Mouse (Mus musculus) thymus, postnatal 36 days (tissue): ENCODE measurements around the gene Arpc4.

Source experiments
- DNase-seq, 2 experiments: peaks; one replicate each; pipeline ENCODE4 v3.0.0; 2022; ENCODE audit warnings: mixed read lengths in 2 of 2

Gene Arpc4

DNA sequence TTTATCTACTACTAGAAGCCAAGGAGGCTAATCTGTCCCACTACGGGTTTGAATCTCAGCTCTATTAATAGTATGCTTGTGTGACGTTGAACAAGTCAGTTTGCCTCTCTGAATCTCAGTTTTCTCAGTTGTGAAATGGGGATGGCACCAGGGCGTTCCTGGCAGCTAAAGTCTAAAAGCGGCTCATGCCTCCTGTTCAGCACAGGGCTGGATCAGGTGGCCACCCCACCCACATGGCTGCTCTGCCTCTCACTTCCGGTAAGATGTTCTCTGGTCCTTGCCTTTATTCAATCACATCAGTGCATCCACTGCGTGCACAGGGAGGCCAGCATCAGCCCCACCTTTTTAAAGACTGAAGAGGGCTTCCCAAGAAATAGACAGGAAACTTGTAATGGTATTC, 27.6 kb downstream of the Arpc4 start:
- DNase-seq: no peak

DNA sequence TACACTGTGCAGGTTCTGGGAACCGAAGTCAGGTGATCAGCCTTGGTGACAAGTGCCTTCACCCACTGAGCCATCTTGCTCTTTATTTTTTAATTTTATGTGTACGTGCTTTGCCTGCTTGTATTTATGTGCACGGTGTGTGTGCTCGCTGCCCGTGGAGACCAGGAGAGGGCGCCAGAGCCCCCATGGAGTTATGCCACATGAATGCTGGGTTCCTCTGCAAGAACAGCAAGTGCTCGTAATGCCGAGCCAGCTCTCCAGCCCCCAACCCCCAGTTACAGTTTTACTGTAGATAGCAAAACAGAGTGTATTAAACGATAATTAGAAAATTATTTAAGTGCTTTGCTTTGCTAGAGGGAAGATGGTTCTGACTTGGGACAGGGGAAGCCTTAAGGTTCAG, 28.8 kb downstream of the Arpc4 start:
- peak in 1 of 2 experiments; percentile 18 for DNase-seq

DNA sequence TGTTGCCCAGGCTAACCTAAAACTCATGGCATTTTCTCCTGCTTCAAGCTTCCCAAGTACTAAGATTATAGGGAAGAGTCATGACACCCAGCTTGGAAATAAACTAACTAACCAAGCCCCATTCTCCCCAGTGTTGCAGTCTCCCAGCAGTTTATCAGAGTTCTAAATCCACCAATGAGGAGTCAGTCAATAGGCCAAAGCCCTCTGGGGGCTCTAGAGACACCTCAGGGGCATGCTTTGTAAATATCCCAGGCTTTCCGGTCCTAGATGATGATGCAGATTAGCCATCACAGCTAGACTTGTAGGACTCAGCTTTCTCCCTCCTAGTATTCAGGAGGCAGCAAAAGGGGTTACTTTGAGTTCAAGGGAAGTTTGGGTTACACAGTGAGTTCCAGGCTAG, 32.1 kb downstream of the Arpc4 start:
- DNase-seq: no peak

DNA sequence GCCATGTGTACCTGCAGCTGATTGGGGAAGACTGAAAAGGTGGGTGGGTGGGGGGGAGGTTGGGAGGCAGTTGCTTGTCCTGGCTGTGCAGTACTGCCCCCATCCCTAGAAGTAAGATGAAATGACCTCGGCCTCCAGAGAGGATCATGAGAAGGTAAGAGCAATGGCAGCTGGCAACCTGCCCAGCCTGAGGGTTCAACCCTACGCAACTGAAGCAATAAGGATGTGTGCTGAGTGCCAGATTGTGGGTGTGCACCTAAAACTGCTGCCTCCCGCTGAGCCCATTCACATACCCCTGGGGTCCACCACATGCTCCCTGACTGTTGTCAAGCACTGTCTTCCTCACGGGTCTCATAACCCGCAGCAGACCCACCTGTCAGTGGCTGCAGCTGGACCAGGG, 38.5 kb downstream of the Arpc4 start:
- DNase-seq: no peak

DNA sequence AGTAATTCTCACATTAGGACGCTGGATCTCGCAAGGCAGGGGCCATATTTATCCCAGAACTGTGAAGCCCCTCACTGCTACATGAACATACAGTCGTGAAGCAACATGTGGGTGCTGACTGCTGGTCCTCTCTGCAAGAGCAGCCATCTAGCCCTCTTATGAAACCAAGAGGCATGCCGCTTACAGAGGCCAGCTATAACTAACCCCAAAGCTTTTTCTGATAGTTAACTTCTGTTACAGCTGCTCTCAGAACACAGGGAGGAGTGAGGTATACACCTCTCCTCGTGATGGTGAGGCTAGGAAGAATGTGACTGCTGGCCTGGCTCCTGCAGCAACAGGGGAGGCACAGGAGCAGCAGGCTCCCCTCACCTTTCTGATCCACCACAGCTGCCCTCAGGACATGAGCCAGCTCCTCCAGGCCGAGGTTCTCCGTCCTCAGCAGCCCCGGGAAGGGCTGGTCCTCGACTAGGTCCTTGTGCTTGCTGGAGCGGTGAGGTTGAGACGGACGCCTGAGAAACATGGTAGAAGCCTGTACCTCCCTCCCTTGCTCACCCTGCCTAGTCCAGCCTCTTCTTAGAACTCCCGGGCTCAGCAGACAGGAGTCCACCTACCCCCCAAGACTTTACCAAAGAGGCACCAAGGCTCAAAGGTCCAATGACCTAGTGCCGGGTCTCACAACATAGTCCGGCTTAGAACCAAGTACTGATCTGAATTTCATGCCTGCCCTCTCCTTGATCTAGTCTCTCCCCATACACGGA, 40.7 kb downstream of the Arpc4 start:
- peak in 1 of 2 experiments; percentile 36 for DNase-seq

DNA sequence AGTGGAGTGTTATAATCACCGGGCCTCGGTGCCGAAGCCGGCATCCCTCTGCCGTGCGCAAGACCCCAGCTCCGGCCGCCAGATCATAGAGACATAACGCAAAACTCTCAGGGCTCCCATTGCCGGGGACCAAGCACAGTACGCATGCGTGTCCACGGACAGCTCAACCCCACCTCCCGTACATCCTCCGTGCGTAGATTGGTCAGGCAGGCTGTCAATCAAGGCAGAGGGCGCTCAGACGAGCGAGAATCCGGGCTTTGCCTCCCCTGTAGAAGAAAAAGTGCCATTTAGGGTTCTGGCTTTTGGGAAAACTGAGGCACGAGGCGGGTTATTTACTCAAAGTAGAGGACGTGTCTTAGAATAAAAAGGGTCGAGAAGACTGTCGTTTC, 41.3 kb downstream of the Arpc4 start, which contains the start of gene Rpusd3:
Gene Rpusd3, minus strand, starts transcription at position 142 of the 389 bp plus-strand sequence.
- peak; percentile 98 to 99 for DNase-seq

DNA sequence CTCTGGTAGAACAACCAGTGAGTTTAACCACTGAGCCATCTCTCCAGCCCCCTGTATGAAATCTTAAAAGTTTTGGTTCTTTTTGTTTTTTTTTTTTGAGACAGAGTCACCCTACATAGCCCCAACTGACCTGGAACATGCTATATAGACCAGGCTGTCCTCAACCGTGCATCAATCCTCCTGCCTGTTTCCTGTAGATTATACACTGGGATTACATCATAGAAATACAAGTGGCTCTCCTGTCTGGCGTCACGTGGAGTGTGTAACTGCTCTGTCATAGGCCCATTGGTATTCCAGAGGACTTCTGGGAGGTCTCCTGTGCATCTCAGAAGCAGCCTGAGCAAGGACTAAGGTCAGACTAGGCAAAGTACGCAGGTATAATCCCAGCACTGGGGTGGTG, 45.1 kb downstream of the Arpc4 start:
- no peak for DNase-seq

DNA sequence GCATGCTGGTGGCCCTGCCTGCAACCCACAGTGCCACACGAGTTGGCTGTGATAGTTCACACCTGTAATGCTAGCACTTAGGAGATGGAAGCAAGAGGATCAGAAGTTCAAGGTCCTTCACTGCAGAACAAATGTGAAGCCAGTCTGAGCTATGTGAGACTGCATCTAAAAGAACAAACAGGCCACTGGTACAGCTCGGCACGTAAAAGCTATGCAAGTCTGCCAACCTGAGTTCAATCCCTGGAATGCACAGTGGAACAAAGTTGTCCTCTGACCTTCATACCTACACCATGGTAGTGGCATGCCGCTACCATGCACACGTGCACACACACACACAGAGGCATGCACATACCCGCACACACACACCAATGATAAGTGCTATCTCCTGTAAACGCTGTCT, 46.3 kb downstream of the Arpc4 start:
- DNase-seq: no peak

DNA sequence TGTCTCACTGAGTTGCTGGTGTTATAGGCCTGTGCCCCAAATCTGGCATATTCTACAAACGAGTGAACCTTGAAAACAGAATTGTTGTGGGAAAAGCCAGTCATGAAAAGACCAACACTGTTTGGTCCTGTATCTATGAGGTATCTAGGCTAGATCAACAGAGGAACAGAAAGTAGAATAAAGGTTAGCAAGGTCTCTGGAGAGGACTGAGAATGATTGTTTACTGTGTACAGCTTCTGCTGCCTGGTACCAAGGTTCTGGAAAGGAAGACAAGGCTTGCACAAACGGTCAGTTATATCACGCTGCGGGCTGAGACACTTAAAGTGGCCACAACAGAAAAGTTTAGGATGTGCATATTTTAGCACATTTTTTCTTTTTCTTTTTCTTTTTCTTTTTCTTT, 48.8 kb downstream of the Arpc4 start:
- DNase-seq: no peak

DNA sequence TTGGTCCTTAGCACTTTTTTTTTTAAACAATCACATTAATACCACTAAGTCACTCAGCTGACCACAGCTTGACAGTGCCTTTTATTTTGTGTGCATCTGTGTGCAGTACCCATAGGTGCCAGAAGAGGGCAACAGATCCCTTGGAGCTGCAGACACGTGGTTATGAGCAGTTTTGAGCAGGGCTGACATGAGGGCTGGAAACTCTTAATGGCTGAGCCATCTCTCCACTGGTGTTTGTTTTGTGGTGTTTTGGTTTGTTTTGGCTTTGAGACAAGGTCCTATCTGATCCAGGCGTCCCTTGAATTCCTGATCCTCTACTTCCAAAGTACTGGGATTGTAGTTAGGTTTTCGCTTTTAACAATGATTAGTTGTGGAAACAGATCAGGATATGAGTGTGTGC, 49.5 kb downstream of the Arpc4 start:
- DNase-seq: peak; percentile 49 to 57

DNA sequence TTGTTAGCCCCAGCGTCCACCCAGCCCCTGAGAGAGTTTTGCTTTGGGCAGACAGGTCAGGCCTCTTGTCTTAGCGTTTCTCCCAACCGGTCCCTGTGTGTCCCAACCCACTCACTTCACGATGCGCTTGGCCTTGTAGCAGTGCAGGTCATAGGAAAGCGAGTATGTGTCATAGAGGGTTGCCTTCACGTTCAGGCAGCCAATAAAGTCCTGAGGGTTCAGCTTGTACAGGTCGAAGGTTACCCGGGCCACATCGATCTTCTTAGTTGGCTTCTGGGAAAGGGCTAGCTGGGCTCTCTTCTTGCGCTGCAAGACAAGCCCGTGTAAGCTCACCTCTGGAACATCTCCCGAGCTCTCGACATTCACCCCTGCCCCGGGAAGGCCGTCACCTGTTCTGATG, 50.1 kb downstream of the Arpc4 start:
- DNase-seq: no peak

DNA sequence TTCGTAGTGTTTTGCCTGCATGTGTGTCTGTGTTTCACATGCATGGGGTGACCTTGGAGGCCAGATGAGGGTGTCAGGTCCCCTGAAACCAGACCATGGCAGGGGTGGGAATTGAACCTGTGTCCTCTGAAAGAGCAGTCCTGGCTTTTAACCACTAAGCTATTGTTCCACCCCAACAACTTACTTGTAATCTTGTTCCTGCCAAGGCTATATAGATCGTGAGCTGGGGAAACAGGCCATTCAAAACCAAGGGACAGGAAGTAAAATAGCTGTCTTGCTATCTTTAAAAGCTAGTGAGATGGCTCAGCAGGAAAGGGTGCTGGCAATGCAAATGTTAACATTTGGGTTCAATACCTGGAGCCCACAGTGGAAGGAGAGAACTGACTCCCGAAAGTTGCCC, 52.0 kb downstream of the Arpc4 start:
- DNase-seq: no peak

DNA sequence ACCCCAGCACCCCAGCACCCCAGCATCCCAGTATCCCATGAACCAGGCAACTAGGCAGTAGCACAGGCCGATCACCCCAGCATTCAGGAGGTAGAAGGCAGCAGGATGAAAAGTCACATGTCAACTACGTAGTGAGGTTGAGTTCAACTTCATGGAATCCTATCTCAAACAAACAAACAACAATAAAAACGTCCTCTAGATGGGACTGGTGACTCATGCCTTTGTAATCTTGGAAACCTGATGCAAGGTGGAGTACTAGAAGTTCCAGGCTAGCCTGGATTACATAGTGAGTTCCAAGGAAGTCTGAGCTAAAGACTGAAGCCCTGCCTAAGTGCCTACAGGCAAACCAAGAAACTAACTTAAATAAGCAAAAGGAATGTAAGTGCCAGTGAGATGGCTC, 52.9 kb downstream of the Arpc4 start:
- no peak for DNase-seq

DNA sequence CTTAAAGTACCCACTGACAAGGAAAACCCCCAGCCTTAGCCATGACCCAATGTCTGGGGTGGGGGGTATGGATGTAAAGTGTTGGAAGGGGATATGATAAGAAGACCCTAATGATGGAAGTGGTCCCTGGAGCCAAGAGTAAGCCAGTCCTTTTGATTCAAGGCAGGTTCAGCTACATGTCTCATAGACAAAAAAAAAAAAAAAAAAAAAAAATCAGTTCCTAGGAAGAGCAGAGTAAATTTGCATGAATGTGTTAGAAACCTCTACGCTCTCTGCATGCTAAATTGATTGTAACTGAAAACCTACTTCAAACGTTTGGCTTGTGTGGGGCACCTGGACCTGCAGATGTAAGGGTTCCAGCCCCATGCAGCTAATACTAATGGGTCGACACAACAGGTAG, 53.9 kb downstream of the Arpc4 start:
- DNase-seq: no peak

DNA sequence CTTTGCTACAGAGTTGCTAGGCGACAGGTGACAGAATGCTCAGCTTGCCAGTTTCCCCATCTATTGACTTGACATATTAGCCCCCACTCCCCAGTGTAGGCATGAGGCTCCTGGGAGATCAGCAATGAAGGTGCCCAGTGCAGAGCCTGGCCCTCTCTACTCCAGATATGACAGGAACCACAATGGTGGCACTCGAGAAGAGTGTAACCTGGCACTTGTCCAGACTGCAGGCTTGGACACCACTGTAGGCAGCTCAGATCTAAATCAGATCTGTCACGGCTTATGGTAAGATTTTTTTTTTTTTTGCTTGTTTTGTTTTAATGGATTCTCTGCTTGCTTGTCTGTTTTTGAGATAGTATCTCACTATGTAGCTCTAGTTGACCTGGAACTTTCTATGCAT, 55.7 kb downstream of the Arpc4 start:
- no peak for DNase-seq

DNA sequence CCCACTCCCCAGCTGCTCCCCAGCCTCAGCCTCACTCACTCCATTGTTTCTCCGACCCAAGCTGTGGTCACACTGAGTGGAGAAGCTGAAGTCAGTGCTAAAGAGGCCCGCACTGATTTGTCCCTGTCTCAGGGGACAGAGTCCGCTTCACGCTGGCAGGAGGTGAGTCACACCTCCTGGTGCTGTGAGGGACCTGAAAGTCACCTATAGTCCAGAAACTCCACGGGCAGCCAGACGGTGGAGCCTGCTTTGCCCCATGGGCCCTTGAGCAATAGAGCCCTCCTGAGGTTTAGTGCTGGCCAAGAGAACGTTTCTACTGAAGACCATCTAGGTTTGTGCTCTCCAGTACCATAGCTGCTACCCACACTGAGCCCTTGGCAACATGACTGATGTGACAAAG, 56.8 kb downstream of the Arpc4 start:
- DNase-seq: no peak

DNA sequence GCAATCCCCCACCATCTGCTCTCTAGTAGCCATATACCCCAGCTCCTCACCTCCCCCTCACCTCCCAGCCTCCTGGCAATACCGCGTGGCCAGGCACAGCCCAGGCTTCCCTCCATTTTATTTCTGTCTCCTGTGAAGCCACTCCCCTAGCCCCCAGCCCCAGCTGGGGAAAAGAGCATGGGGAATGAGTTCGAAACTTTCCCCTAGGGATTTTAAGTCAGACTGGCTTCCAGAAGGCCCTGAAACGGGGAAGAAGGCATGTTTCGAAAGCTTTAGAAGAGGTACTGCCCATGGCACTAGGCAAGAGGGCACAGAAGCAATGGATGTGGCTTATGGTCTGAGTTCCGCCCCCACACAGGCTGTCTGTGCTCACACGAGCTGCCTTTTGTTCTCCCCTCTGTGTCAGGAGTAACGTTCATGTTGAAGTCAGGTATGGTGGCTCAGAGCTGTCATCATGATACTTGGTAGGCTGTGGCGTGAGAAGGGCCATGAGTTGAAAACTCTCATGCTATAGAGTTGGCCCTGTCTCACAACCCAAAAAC, 57.8 kb downstream of the Arpc4 start, which contains the start of gene Cidec:
Gene Cidec, minus strand, starts transcription at position 97 of the 542 bp plus-strand sequence.
- DNase-seq: no peak

DNA sequence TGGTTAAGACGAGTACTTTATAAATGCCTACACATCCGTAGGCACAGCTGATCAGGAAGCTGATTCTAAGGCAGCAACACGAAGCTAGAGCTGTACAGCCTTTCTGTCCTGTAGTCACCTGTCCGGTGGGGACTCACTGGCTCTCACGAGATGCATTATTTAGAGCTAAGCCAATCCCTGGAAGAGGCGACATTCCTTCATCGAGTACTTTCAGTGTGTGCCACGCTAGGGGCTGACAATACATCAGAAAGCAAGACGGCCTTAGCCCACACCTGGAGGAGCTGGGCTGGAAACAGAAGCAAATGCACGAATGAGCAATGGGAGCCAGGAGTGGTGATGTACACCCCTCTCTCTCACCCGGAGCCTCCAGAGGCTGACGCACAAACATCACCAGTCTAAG, 59.2 kb downstream of the Arpc4 start:
- no peak for DNase-seq

DNA sequence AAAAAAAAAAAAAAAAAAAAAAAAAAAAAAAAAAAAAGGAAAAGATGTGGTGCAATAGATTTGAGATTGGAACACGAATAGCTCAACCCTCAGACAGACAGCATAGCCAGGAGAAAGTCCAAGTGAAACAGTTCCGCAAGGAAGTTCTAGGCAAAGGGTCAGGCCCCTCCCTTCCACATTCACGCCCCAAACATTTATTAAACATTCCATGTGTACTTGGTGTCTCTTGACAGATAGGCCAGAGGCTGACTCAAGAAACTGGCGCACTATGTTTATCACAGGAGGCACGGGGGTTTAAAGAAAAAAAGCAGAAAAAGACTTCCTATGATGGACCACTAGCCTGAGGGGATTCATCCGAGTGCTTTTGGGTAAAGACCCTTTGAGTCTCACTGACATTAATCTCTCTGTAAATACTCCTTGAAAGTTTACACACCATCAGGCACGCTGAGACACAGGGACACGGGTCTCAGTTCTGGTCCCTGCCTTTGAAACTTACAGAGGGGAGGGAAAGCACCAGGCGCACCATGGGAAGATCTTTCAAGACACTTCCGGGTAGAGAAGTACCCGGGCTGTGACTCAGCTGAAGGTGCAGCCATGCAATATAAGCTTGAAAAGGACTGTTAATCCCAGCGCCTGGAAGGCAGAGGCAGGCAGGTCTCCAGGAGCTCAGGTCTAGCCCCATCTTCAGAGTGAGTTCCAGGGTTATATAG, 61.0 kb downstream of the Arpc4 start:
- DNase-seq: no peak
